Mouse (Mus musculus) thymus, adult 2 months (tissue): Measurements from ENCODE around the gene Plcg2. TPM values are rescaled to one million over a fixed set of nuclear protein-coding genes. Genes with fewer than 3 reads are reported as not detected.
A peak's percentile ranks its signal among the peaks of the same experiment; 100 is the strongest.

Experiments
- DNase-seq: peaks from one replicate; pipeline ENCODE4 v3.0.0; 2021
- H3K27ac ChIP-seq: fragments of 200-500 bp; 2 replicates; pipeline ENCODE4 v1.5.1; 2012; ENCODE audit warnings: low read length, control low read depth; ENCODE audit not compliant: control insufficient read depth, insufficient read depth
- H3K27me3 ChIP-seq: fragments of 200-500 bp; 2 replicates; pipeline ENCODE4 v1.6.1; 2012; ENCODE audit warnings: mild to moderate bottlenecking, low read length, moderate library complexity, mixed read lengths; ENCODE audit not compliant: control insufficient read depth, insufficient read depth
- H3K36me3 ChIP-seq: fragments of 200-500 bp; 2 replicates; pipeline ENCODE4 v1.6.1; 2012; ENCODE audit warnings: mild to moderate bottlenecking, low read length, moderate library complexity; ENCODE audit not compliant: control insufficient read depth, insufficient read depth
- H3K4me1 ChIP-seq: fragments of 200-500 bp; replicated peaks from 2 replicates; pipeline ENCODE4 v1.6.1; 2012; ENCODE audit warnings: low read length; ENCODE audit not compliant: control insufficient read depth, insufficient read depth
- H3K4me3 ChIP-seq: fragments of 200-500 bp; 2 replicates; pipeline ENCODE4 v1.5.1; 2012; ENCODE audit warnings: mild to moderate bottlenecking, low read length, control low read depth, moderate library complexity; ENCODE audit not compliant: control insufficient read depth, insufficient read depth
- CTCF ChIP-seq: fragments of 200-500 bp; IDR thresholded peaks from 2 replicates; pipeline ENCODE4 v1.5.1; 2012; ENCODE audit warnings: mild to moderate bottlenecking, control low read depth, low read length, moderate library complexity, borderline replicate concordance; ENCODE audit not compliant: control insufficient read depth, poor library complexity, insufficient read depth; ENCODE audit errors: extremely low read depth
- POLR2A ChIP-seq: fragments of 200-500 bp; IDR thresholded peaks from 2 replicates; pipeline ENCODE4 v1.6.1; 2012; ENCODE audit warnings: mild to moderate bottlenecking, low read length, control low read depth, moderate library complexity; ENCODE audit not compliant: control insufficient read depth, poor library complexity, insufficient read depth; ENCODE audit errors: extremely low read depth
- WGBS: fragments of 180-500 bp; shearing (Covaris S2); methylation state at CpG from one replicate; pipeline ENCODE4 v1.1.7; 2018; 5-methylcytosine and 5-hydroxymethylcytosine counted together
- polyA plus RNA-seq: library from polyadenylated mRNA; depleted of rRNA; stranded (reverse); fragments of >200 nt; gene quantifications from 2 replicates; pipeline ENCODE4 v1.2.3, GENCODE M21; 2012

The Plcg2 gene
- polyA plus RNA-seq, 1 experiment = 9.0 TPM

DNA sequence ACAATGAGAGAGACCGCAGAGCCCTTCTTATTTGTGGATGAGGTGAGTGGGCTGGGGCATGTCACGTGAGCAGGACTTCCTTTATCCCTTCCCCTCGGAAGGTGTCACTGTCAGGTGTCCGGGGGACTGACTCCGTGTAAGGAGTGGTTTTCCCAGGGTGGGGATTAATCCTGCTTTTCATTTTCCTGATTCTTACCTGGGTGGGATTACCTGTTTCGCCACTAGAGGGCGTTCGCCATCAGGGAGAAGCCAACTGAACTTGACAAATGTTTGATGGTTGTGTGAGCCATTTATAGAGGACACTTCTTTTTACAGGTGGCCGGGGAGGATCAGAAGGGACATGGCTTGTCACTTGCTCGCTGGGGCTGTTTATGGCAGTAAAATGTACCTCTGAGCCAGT, 79.8 kb downstream of the Plcg2 start:
- TF ChIP-seq POLR2A = no peak
- peak; percentile 64; the same call in 1 of the 2 replicates for TF ChIP-seq CTCF
- Histone ChIP-seq H3K4me1 (peaks cover 10% of the 10 kb centered on the region), H3K36me3 (no peaks in the 10 kb centered on the region), H3K27me3 (no peaks in the 10 kb centered on the region), H3K27ac (no peak overlapping the region), H3K4me3 (no peak overlapping the region)
- 88% methylated on average over 10 of the region's 10 CpGs for WGBS
- DNase-seq = peak; percentile 11

DNA sequence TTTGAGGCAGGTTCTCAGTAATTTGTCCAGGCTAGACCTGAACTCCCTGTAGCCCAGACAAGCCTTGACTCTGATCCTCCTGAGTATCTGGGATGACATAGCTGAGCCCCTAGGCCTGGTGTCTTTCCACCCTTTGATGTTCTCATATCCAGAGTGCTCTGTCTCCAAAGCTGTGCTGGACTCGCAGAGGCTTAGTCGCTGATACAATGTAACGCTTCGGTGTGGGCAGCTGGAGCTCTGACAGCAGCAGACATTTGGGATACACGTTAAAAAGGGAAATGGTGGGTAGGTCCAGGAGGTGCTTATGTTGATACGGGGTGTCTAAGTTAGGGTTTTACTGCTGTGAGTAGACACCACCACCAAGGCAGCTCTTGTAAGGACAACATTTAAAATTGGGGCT, 80.8 kb downstream of the Plcg2 start:
- WGBS = 96% methylated on average over 6 of the region's 6 CpGs
- no peak for TF ChIP-seq CTCF
- TF ChIP-seq POLR2A = no peak
- no peaks in the 10 kb centered on the region for H3K36me3 ChIP-seq

DNA sequence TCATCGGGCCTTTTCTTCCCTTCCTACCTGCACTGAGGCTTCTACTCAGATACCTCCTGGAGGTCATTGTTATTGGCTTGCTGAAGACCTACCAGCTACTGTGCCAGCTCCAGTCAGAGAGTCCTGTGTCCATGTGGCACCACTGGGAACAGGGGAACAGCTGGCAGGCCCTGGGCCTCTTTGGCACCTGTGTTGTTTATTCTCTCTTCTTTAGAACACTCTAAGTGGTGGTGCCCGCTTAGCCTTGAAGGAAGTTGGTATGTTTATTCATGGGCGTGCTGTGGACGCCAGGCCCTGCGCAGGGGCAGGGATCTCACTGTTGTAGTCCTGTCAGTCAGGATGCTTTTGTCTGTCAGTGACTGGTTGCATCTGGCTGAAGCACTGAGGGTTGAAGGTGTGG, 95.8 kb downstream of the Plcg2 start:
- no peaks in the 10 kb centered on the region for H3K36me3 ChIP-seq
- H3K4me1 ChIP-seq = no peaks in the 10 kb centered on the region
- WGBS = 95% methylated on average over 5 of the region's 5 CpGs
- H3K4me3 ChIP-seq = no peak overlapping the region
- no peaks in the 10 kb centered on the region for H3K27me3 ChIP-seq
- TF ChIP-seq CTCF (no peak), POLR2A (no peak)
- DNase-seq = no peak
- H3K27ac ChIP-seq = no peak overlapping the region

More for the DNA sequence above, 80.8 kb downstream of the Plcg2 start:
- DNase-seq = no peak
- H3K4me1 ChIP-seq = peaks cover 10% of the 10 kb centered on the region
- H3K27me3 ChIP-seq = no peaks in the 10 kb centered on the region
- H3K4me3 ChIP-seq = no peak overlapping the region
- no peak overlapping the region for H3K27ac ChIP-seq

DNA sequence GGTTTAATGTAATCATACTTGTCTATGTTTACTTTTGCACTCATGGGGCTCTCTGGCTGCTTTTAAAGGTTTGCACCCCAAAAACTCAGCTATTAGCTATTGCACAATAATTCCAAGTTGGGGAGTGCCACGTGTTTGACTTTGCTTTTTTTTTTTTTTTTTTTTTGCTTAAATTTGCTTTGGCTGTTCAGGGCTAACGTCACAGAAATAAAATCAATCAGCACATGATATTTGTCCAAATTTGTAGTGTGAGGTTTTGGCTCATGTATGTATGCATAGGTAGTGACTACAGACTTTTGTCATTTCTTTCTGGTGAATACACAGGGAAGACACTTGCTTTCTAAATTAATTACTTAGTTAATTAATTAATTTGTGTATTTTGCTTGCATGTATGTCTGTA, 96.9 kb downstream of the Plcg2 start:
- WGBS = 95% methylated on average over 2 of the region's 2 CpGs
- no peaks in the 10 kb centered on the region for H3K4me1 ChIP-seq
- no peak overlapping the region for H3K27ac ChIP-seq
- no peak overlapping the region for H3K4me3 ChIP-seq
- no peak for DNase-seq
- no peaks in the 10 kb centered on the region for H3K27me3 ChIP-seq
- no peak for TF ChIP-seq CTCF
- no peak for TF ChIP-seq POLR2A
- no peaks in the 10 kb centered on the region for H3K36me3 ChIP-seq

DNA sequence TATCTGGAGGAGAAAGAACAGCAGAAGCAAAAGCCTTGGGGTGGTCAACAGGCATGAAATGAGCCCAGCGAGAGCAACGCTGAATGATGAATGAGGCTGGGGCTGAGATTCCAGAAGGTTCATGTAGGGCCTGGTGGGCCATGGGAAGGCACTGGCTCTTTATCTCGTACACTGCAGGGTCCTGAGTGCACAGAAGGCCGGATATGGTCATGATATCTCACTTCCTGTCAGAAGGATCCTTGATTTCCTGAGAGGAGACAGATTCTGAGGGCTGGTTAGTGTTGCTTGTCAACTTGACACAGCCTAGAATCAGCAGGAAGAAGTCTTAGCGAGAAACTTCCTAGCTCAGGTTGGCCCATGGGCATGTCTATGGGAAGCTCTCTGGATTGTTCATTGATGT, 98.7 kb downstream of the Plcg2 start:
- WGBS = 77% methylated on average over 5 of the region's 5 CpGs
- TF ChIP-seq CTCF (no peak), POLR2A (no peak)
- Histone ChIP-seq H3K36me3 (no peaks in the 10 kb centered on the region), H3K27ac (no peak overlapping the region), H3K27me3 (no peaks in the 10 kb centered on the region), H3K4me3 (no peak overlapping the region), H3K4me1 (no peaks in the 10 kb centered on the region)
- no peak for DNase-seq

DNA sequence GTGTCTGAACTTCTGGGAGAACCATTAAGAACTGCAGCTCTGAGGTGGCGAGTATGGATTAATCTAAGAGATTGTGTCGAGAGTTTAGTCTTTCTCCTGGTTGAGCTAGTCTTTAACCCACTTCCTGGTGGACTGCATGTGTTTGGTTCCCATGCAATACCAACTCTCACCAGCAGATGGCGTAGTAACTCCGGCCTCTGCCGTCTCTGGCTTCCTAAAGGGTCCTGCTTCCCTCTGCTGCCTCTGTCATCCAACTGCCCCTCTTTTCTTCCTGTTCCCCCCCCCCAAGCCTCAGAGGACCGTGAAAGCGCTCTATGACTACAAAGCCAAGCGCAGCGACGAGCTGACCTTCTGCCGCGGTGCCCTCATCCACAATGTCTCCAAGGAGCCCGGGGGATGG, 102.7 kb downstream of the Plcg2 start:
- DNase-seq = no peak
- WGBS = 92% methylated on average over 13 of the region's 13 CpGs
- Histone ChIP-seq H3K27ac (no peak overlapping the region), H3K4me1 (no peaks in the 10 kb centered on the region), H3K4me3 (no peak overlapping the region), H3K36me3 (no peaks in the 10 kb centered on the region), H3K27me3 (no peaks in the 10 kb centered on the region)
- TF ChIP-seq CTCF = peak; percentile 91
- TF ChIP-seq POLR2A = no peak

DNA sequence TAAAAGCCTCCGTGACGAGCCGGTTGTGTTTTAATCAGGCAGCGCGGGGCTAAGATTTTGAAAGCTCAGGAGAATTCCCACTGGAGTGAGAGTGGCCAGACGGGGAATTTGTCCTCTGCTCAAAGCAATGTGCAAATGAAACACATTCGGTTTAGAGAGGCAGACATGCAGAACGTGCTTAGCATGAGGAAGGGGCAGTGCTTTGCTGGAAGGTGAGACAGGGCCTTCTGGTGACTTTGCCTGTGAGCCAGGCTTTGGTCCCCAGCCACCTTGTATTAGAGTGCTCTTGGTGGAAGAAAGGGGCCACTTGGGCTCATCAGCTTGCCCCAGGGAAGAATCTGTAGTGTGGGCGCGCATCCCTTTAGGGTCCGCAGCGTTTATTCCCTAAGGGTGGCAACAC, 106.0 kb downstream of the Plcg2 start:
- H3K36me3 ChIP-seq = no peaks in the 10 kb centered on the region
- TF ChIP-seq CTCF = no peak
- TF ChIP-seq POLR2A = no peak
- no peaks in the 10 kb centered on the region for H3K27me3 ChIP-seq
- no peak overlapping the region for H3K27ac ChIP-seq
- no peak for DNase-seq
- no peak overlapping the region for H3K4me3 ChIP-seq
- no peaks in the 10 kb centered on the region for H3K4me1 ChIP-seq
- WGBS = 96% methylated on average over 12 of the region's 12 CpGs
